ENCODE assay signal across 8 mouse cellular contexts in the genomic region with DNA sequence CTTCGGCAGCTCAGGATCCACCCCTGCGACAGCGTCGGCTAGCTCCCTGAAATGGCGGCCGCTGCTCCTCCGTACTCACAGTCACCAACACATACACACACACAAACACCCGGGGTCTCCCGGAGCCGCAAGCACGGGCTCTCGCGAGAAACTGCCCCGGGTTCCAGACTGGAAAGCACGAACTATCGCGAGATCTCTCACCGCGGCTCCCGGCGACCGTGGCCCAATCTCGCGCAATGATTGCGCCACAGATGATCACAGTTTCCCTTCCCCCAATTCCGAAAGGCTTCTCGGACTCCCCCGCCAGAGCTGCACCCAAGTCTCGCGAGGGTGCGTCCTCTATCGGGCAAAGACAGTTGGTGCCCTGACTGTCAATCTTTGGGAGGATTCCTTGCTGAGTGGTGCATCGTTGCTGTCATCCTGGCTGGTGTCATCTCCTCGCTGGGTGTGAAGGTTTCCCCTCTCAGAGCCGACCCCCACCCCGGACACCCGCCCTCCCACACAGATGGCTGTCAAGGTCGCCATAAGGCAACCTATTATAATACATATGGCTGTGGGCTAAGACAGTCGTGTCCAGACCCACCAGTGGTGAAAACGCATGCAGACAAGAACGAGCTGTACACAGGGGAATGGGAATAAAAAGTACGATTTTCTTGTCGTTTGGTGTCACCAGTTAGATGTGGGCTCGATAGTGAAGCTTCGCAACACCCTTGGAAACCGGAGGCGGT. TPM values are rescaled to one million over a fixed set of nuclear protein-coding genes. Genes with fewer than 3 reads are reported as not detected.
DNase-seq lines count a peak whose midpoint lies in the region; ATAC-seq and TF ChIP-seq lines count a peak whose summit lies in the region.

Rbm39 (minus strand) TSS at position 145 of the 728 bp plus-strand sequence.

- H3K36me3 ChIP-seq in MEL (ENCODE audit: control insufficient read depth in 1 of 2, insufficient read depth in 2 of 2, low read length in 2 of 2) = peaks cover 32 to 37% of the 10 kb centered on the region in 2 experiments
- peaks cover 14% of the 10 kb centered on the region for H3K36me3 ChIP-seq in lung, embryonic 16.5 days (ENCODE audit: control insufficient read depth, insufficient read depth, low read length)

- TF ChIP-seq CTCF in MEL (IDR thresholded peaks at IDR 0.05 in 2 of 3, conservative IDR thresholded peaks at IDR 0.05 in 1 of 3; ENCODE audit: control insufficient read depth in 1 of 3, insufficient read depth in 1 of 3, low read depth in 2 of 3, low read length in 3 of 3, poor library complexity in 1 of 3, severe bottlenecking in 1 of 3) = no peak
- TF ChIP-seq CTCF in cerebellum, adult 2 months (IDR thresholded peaks at IDR 0.05; ENCODE audit: borderline replicate concordance, insufficient read depth, low read depth, low read length) = peak; percentile 42; the same call in 1 of the 2 replicates

- peak in 1 of 2 experiments; percentile 52; a peak in 2 of 4 replicates for TF ChIP-seq EP300 in MEL (IDR thresholded peaks at IDR 0.05; ENCODE audit: low read depth in 1 of 2, low read length in 2 of 2)

- H3K79me2 ChIP-seq in MEL (ENCODE audit: control insufficient read depth, insufficient read depth, low read length, poor library complexity) = peaks cover 32% of the 10 kb centered on the region

- DNase-seq in MEL (ENCODE audit: low read depth, low spot score) = peak; percentile 100
- peak; percentile 100 for DNase-seq in cerebellum, adult 2 months
- peak; percentile 100 for DNase-seq in forelimb bud, embryonic 11.5 days (ENCODE audit: low read depth, low spot score)
- DNase-seq in layer of hippocampus, adult 9-10 months (ENCODE audit: low spot score) = peak; percentile 100
- DNase-seq in ovary, postnatal 10 days (ENCODE audit: low spot score) = peak; percentile 100
- peak; percentile 99 to 100 for DNase-seq in thymus, postnatal 10 days (ENCODE audit: low spot score in 2 of 2)

- WGBS in cerebellum, adult 2 months = under 1% methylated on average over 47 of the region's 47 CpGs
- 0% methylated on average over 47 of the region's 47 CpGs for WGBS in lung, embryonic 16.5 days

- H3K9ac ChIP-seq in MEL (ENCODE audit: control insufficient read depth, low read depth, low read length, poor library complexity, severe bottlenecking) = peak within 1 kb of the TSS; percentile 99
- peak within 1 kb of the TSS; percentile 99 for H3K9ac ChIP-seq in lung, embryonic 16.5 days (ENCODE audit: low read length)

- H3K4me1 ChIP-seq in MEL (ENCODE audit: control insufficient read depth in 1 of 2, insufficient read depth in 2 of 2, low read length in 2 of 2) = peaks cover 3 to 16% of the 10 kb centered on the region in 2 experiments
- H3K4me1 ChIP-seq in cerebellum, adult 2 months (ENCODE audit: control insufficient read depth, insufficient read depth, low read length) = peaks cover 10% of the 10 kb centered on the region; the same call in 1 of the 2 replicates
- peaks cover 14% of the 10 kb centered on the region for H3K4me1 ChIP-seq in lung, embryonic 16.5 days (replicated peaks; ENCODE audit: control insufficient read depth, insufficient read depth, low read length)

- no peak for TF ChIP-seq RAD21 in MEL (IDR thresholded peaks at IDR 0.05; ENCODE audit: low read depth, low read length)

- H3K27ac ChIP-seq in MEL (ENCODE audit: control insufficient read depth, low read depth, low read length) = peak within 1 kb of the TSS; percentile 98
- H3K27ac ChIP-seq in cerebellum, adult 2 months (ENCODE audit: insufficient read depth, low read length) = peak within 1 kb of the TSS; percentile 91
- H3K27ac ChIP-seq in lung, embryonic 16.5 days (ENCODE audit: low read length) = peak within 1 kb of the TSS; percentile 92

- H3K27me3 ChIP-seq in MEL (ENCODE audit: control insufficient read depth in 1 of 2, insufficient read depth in 2 of 2, low read length in 2 of 2) = no peaks in the 10 kb centered on the region
- no peaks in the 10 kb centered on the region for H3K27me3 ChIP-seq in cerebellum, adult 2 months (ENCODE audit: control insufficient read depth, insufficient read depth, low read length)
- H3K27me3 ChIP-seq in lung, embryonic 16.5 days (ENCODE audit: control insufficient read depth, insufficient read depth, low read depth, low read length) = no peaks in the 10 kb centered on the region

- H3K4me3 ChIP-seq in MEL (ENCODE audit: control insufficient read depth in 1 of 2, insufficient read depth in 1 of 2, low read depth in 2 of 2, low read length in 2 of 2) = peak within 1 kb of the TSS; percentile 89 to 99
- H3K4me3 ChIP-seq in cerebellum, adult 2 months (replicated peaks; ENCODE audit: insufficient read depth, low read depth, low read length) = peak within 1 kb of the TSS; percentile 99
- H3K4me3 ChIP-seq in lung, embryonic 16.5 days (ENCODE audit: low read length) = peak within 1 kb of the TSS; percentile 87

- peak; percentile 84 to 96 for TF ChIP-seq POLR2A in MEL (IDR thresholded peaks at IDR 0.05; ENCODE audit: control insufficient read depth in 1 of 2, insufficient read depth in 1 of 2, low read depth in 1 of 2, low read length in 2 of 2, poor library complexity in 1 of 2)
- peak; percentile 87 for TF ChIP-seq POLR2A in cerebellum, adult 2 months (IDR thresholded peaks at IDR 0.05; ENCODE audit: borderline replicate concordance, insufficient read depth, low read length)

- H3K9me3 ChIP-seq in MEL (replicated peaks; ENCODE audit: insufficient read depth, low read length) = no peaks in the 10 kb centered on the region
- H3K9me3 ChIP-seq in lung, embryonic 16.5 days (ENCODE audit: control insufficient read depth, low read length) = no peaks in the 10 kb centered on the region

- peak; percentile 91 to 92 for ATAC-seq in hematopoietic stem cell, adult 5-6 weeks (replicated peaks in 1 of 2; ENCODE audit: insufficient read depth in 1 of 2, low FRiP score in 2 of 2, low TSS enrichment in 1 of 2, low read depth in 1 of 2, poor library complexity in 2 of 2, severe bottlenecking in 2 of 2)
- ATAC-seq in lung, embryonic 16.5 days (ENCODE audit: low read depth) = peak; percentile 98

- peak within 1 kb of the TSS; percentile 68 for H3K4me2 ChIP-seq in lung, embryonic 16.5 days (ENCODE audit: low read depth, low read length)

TF ChIP-seq in MEL, 35 proteins besides CTCF, POLR2A, EP300 and RAD21:
- TF ChIP-seq MAX (IDR thresholded peaks at IDR 0.05; ENCODE audit: low read length) = peak; percentile 63; the same call in 1 of the 2 replicates
- no peak for TF ChIP-seq MAFK (IDR thresholded peaks at IDR 0.05; ENCODE audit: borderline replicate concordance, low read depth, low read length)
- peak; percentile 100 for TF ChIP-seq CHD2 (IDR thresholded peaks at IDR 0.05; ENCODE audit: low read length)
- TF ChIP-seq MXI1 (IDR thresholded peaks at IDR 0.05; ENCODE audit: low read depth, low read length) = peak; percentile 79; the same call in 1 of the 2 replicates
- peak; percentile 80; the same call in 1 of the 2 replicates for TF ChIP-seq ZMIZ1 (IDR thresholded peaks at IDR 0.05; ENCODE audit: low read depth, low read length)
- peak; percentile 90 for TF ChIP-seq SIN3A (IDR thresholded peaks at IDR 0.05; ENCODE audit: low read length)
- TF ChIP-seq ETS1 (IDR thresholded peaks at IDR 0.05; ENCODE audit: low read depth, low read length) = peak; percentile 80
- peak; percentile 93 for TF ChIP-seq POLR2AphosphoS2 (IDR thresholded peaks at IDR 0.05; ENCODE audit: low read length)
- TF ChIP-seq TAL1 (IDR thresholded peaks at IDR 0.05; ENCODE audit: low read length) = peak; percentile 45
- TF ChIP-seq TBP (IDR thresholded peaks at IDR 0.05; ENCODE audit: low read depth, low read length) = peak; percentile 86
- peak; percentile 97 for TF ChIP-seq MAZ (IDR thresholded peaks at IDR 0.05; ENCODE audit: low read depth, low read length)
- no peak for TF ChIP-seq NRF1 (IDR thresholded peaks at IDR 0.05; ENCODE audit: insufficient read depth, low read depth, low read length, poor library complexity, severe bottlenecking)
- peak; percentile 90 for TF ChIP-seq HCFC1 (IDR thresholded peaks at IDR 0.05; ENCODE audit: low read depth, low read length)
- TF ChIP-seq GATA1 (IDR thresholded peaks at IDR 0.05; ENCODE audit: low read depth, low read length) = peak; percentile 53
- TF ChIP-seq CHD1 (IDR thresholded peaks at IDR 0.05; ENCODE audit: low read depth, low read length) = no peak
- 0 out of 2 replicates have a peak, but pooled peaks have one; percentile 51 for TF ChIP-seq MYB (IDR thresholded peaks at IDR 0.05; ENCODE audit: low read depth, low read length)
- peak; percentile 59 for TF ChIP-seq TCF12 (IDR thresholded peaks at IDR 0.05; ENCODE audit: low read depth, low read length)
- TF ChIP-seq NELFE (IDR thresholded peaks at IDR 0.05; ENCODE audit: low read depth, low read length) = peak; percentile 82
- no peak for TF ChIP-seq BHLHE40 (IDR thresholded peaks at IDR 0.05; ENCODE audit: borderline replicate concordance, low read depth, low read length)
- TF ChIP-seq SMC3 (IDR thresholded peaks at IDR 0.05; ENCODE audit: low read depth, low read length) = no peak

RNA-seq across cellular contexts. Expression of gene Rbm39, which starts in this region (rescaled TPM):
- total RNA-seq in MEL (2012; rRNA removed) = 212 and 228 TPM in 2 replicates
- polyA plus RNA-seq in MEL (2012; ENCODE audit: insufficient read depth in 1 of 2, insufficient read length in 2 of 2, low read depth in 1 of 2, low replicate concordance in 2 of 2, missing spikeins in 1 of 2) = 1,000 to 10,000 TPM in 1 of 2 experiments, 100 to 1,000 TPM in 1; 248 to 1,530 TPM
- polyA plus RNA-seq in cerebellum, adult 2 months (2012; rRNA removed) = 144 and 145 TPM in 2 replicates
- 988 and 1,114 TPM in 2 replicates for total RNA-seq in hematopoietic stem cell, adult 5-6 weeks (2017)
- polyA plus RNA-seq in lung, embryonic 16.5 days (2015; fragmentation: Nextera tagmentation; extraction: Ambion mirVana) = 628 and 645 TPM in 2 replicates

Comparison
In these comparisons a context has a peak if more than half of its experiments do, and no peak if none do; other contexts are left out.
1. Peak in every context shown above with its lines: DNase-seq, ATAC-seq, H3K4me3 ChIP-seq and H3K27ac ChIP-seq.